8 mouse cellular contexts compared by ENCODE assay signal in genomic region chr5:33247387-33247786, GRCm38 (mm10). TPM values are rescaled to one million over a fixed set of nuclear protein-coding genes. Genes with fewer than 3 reads are reported as not detected.
DNase-seq lines count a peak whose midpoint lies in the region; ATAC-seq lines count a peak whose summit lies in the region.

No protein-coding gene starts in this region.

- no peak overlapping the region for H3K27ac ChIP-seq in hindbrain, embryonic 10.5 days
- no peak overlapping the region for H3K27ac ChIP-seq in hindbrain, embryonic 13.5 days
- no peak overlapping the region for H3K27ac ChIP-seq in embryonic facial prominence, embryonic 11.5 days (replicated peaks; ENCODE audit: low read depth, low read length)
- H3K27ac ChIP-seq in stomach, embryonic 15.5 days = peak overlapping the region; percentile 26; the same call in 1 of the 2 replicates

- no peak overlapping the region for H3K9ac ChIP-seq in hindbrain, embryonic 13.5 days
- no peak overlapping the region for H3K9ac ChIP-seq in embryonic facial prominence, embryonic 11.5 days (replicated peaks; ENCODE audit: low read length)
- H3K9ac ChIP-seq in stomach, embryonic 15.5 days = no peak overlapping the region

- no peaks in the 10 kb centered on the region for H3K4me1 ChIP-seq in hindbrain, embryonic 10.5 days (replicated peaks)
- peaks cover 3% of the 10 kb centered on the region; the same call in 1 of the 2 replicates for H3K4me1 ChIP-seq in hindbrain, embryonic 13.5 days (replicated peaks)
- no peaks in the 10 kb centered on the region for H3K4me1 ChIP-seq in embryonic facial prominence, embryonic 11.5 days (ENCODE audit: control insufficient read depth, insufficient read depth, low read length)
- peaks cover 20% of the 10 kb centered on the region for H3K4me1 ChIP-seq in stomach, embryonic 15.5 days

- peaks cover 99% of the 10 kb centered on the region for H3K36me3 ChIP-seq in hindbrain, embryonic 10.5 days
- peaks cover 95% of the 10 kb centered on the region for H3K36me3 ChIP-seq in hindbrain, embryonic 13.5 days
- H3K36me3 ChIP-seq in embryonic facial prominence, embryonic 11.5 days (replicated peaks; ENCODE audit: control insufficient read depth, insufficient read depth, low read depth, low read length) = peaks cover 30% of the 10 kb centered on the region
- peaks cover 46% of the 10 kb centered on the region for H3K36me3 ChIP-seq in stomach, embryonic 15.5 days

- no peaks in the 10 kb centered on the region for H3K9me3 ChIP-seq in hindbrain, embryonic 10.5 days
- no peaks in the 10 kb centered on the region for H3K9me3 ChIP-seq in hindbrain, embryonic 13.5 days
- H3K9me3 ChIP-seq in embryonic facial prominence, embryonic 11.5 days (replicated peaks; ENCODE audit: control insufficient read depth, low read length) = no peaks in the 10 kb centered on the region
- no peaks in the 10 kb centered on the region for H3K9me3 ChIP-seq in stomach, embryonic 15.5 days

- peak; percentile 14 for DNase-seq in hindbrain, embryonic 10.5 days (ENCODE audit: low spot score)
- peak; percentile 19 for DNase-seq in right cerebral cortex, postnatal 14 days
- no peak for DNase-seq in right cerebral cortex, postnatal 4 days
- DNase-seq in embryonic facial prominence, embryonic 11.5 days (ENCODE audit: low spot score) = peak; percentile 15
- no peak for DNase-seq in thymus, postnatal 36 days
- no peak for DNase-seq in frontal cortex, postnatal 25 days (ENCODE audit: low spot score in 2 of 2)

- no peak for ATAC-seq in hindbrain, embryonic 13.5 days (ENCODE audit: low FRiP score)
- 0 out of 2 replicates have a peak, but pooled peaks have one; percentile 44 for ATAC-seq in embryonic facial prominence, embryonic 11.5 days (replicated peaks; ENCODE audit: insufficient number of reproducible peaks, low FRiP score, low TSS enrichment, low read depth)
- ATAC-seq in stomach, embryonic 15.5 days (ENCODE audit: insufficient read depth, low FRiP score, low read depth) = peak; percentile 44; the same call in 1 of the 2 replicates

- no peak overlapping the region for H3K4me3 ChIP-seq in hindbrain, embryonic 10.5 days
- no peak overlapping the region for H3K4me3 ChIP-seq in hindbrain, embryonic 13.5 days
- no peak overlapping the region for H3K4me3 ChIP-seq in embryonic facial prominence, embryonic 11.5 days (ENCODE audit: low read depth, low read length)
- no peak overlapping the region for H3K4me3 ChIP-seq in stomach, embryonic 15.5 days (replicated peaks)

- no peaks in the 10 kb centered on the region for H3K27me3 ChIP-seq in hindbrain, embryonic 10.5 days (ENCODE audit: insufficient read depth, poor library complexity, severe bottlenecking)
- no peaks in the 10 kb centered on the region for H3K27me3 ChIP-seq in hindbrain, embryonic 13.5 days
- no peaks in the 10 kb centered on the region for H3K27me3 ChIP-seq in embryonic facial prominence, embryonic 11.5 days (ENCODE audit: control insufficient read depth, insufficient read depth, low read length)
- no peaks in the 10 kb centered on the region for H3K27me3 ChIP-seq in stomach, embryonic 15.5 days (replicated peaks)

- no peak overlapping the region for H3K4me2 ChIP-seq in hindbrain, embryonic 13.5 days
- no peak overlapping the region for H3K4me2 ChIP-seq in embryonic facial prominence, embryonic 11.5 days (ENCODE audit: low read depth, low read length)
- H3K4me2 ChIP-seq in stomach, embryonic 15.5 days = no peak overlapping the region

- 95% methylated on average over 2 of the region's 2 CpGs for WGBS in hindbrain, embryonic 10.5 days
- 95% methylated on average over 2 of the region's 2 CpGs for WGBS in hindbrain, embryonic 13.5 days
- 95% methylated on average over 2 of the region's 2 CpGs for WGBS in embryonic facial prominence, embryonic 11.5 days
- WGBS in stomach, embryonic 15.5 days = 96% methylated on average over 2 of the region's 2 CpGs

RNA-seq across cellular contexts. Expression of gene Ctbp1, which starts 27.4 kb away (rescaled TPM):
- 466 and 504 TPM in 2 replicates for polyA plus RNA-seq in hindbrain, embryonic 10.5 days (2016; fragmentation: Nextera tagmentation; extraction: Ambion mirVana)
- polyA plus RNA-seq in hindbrain, embryonic 13.5 days (2015; fragmentation: Nextera tagmentation; extraction: Ambion mirVana) = 503 and 515 TPM in 2 replicates
- 396 and 435 TPM in 2 replicates for polyA plus RNA-seq in embryonic facial prominence, embryonic 11.5 days (2014; fragmentation: Nextera tagmentation; extraction: Ambion mirVana)
- polyA plus RNA-seq in stomach, embryonic 15.5 days (2015; fragmentation: Nextera tagmentation; extraction: Ambion mirVana) = 298 and 323 TPM in 2 replicates

RNA-seq across cellular contexts. Expression of gene Spon2, which starts 29.1 kb away (rescaled TPM):
- 3.1 and 4.6 TPM in 2 replicates for polyA plus RNA-seq in hindbrain, embryonic 10.5 days (2016; fragmentation: Nextera tagmentation; extraction: Ambion mirVana)
- 2.8 and 3.0 TPM in 2 replicates for polyA plus RNA-seq in hindbrain, embryonic 13.5 days (2015; fragmentation: Nextera tagmentation; extraction: Ambion mirVana)
- 4.2 and 5.3 TPM in 2 replicates for polyA plus RNA-seq in embryonic facial prominence, embryonic 11.5 days (2014; fragmentation: Nextera tagmentation; extraction: Ambion mirVana)
- polyA plus RNA-seq in stomach, embryonic 15.5 days (2015; fragmentation: Nextera tagmentation; extraction: Ambion mirVana) = 38.2 and 41.8 TPM in 2 replicates

Comparison
In these comparisons a context has a peak if more than half of its experiments do, and no peak if none do; other contexts are left out.
1. DNase-seq: peak in hindbrain, embryonic 10.5 days (single experiment), right cerebral cortex, postnatal 14 days (single experiment) and embryonic facial prominence, embryonic 11.5 days (single experiment); none in right cerebral cortex, postnatal 4 days (single experiment), thymus, postnatal 36 days (0 of 2) and frontal cortex, postnatal 25 days (0 of 2).